Mouse (Mus musculus): Measurements from ENCODE around the gene Apon.
A peak's percentile ranks its signal among the peaks of the same experiment; 100 is the strongest.
"Not testable (repeated sequence)": the region's sequence is repeated elsewhere in the genome, so short reads cannot be mapped to it uniquely, and the experiment has no call there.

Gene Apon

DNA sequence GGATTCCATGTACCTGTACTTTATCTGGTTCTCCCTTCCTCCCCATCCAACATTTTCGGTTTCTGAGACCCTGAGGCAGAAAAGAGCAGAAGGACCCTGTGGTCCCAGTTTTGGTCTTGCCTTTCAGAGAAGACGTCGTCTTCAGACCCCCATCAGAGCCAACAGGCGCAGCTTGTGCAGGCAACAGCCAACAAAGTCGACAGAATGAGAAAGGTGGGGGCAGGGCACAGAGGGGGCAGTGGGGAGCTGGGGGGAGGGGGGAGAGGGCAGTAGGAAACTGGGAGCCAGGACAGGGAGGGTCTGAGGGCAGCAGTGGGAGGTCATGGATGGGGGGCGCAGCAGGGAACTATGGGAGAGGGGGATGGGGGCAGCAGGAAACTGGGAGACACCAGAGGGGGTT is 24.3 kb downstream of the Apon start:
- DNase-seq, result no peak

DNA sequence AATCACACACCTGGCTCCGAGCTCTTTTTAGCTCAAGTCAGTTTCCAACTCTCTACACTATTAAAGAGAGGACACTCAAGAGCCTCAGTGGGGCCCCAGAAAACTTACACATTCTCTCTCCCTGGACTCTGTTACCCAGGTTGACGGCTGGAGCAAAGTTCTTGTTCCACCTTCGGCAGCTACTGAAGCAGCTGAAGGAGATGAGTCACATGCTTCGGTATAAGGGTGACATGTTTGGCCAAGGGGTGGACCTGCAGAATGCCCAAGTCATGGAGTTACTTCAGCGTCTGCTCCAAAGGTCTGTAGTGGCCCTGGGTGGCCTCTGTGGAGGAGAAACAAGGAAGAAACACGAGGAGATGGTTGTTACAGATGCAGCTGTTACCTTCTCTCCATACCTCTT is 27.0 kb downstream of the Apon start:
- peak; percentile 23 for DNase-seq

GRCm38 (mm10) chr10:128281682-128282081 is 27.8 kb downstream of the Apon start:
- no peak for DNase-seq

DNA sequence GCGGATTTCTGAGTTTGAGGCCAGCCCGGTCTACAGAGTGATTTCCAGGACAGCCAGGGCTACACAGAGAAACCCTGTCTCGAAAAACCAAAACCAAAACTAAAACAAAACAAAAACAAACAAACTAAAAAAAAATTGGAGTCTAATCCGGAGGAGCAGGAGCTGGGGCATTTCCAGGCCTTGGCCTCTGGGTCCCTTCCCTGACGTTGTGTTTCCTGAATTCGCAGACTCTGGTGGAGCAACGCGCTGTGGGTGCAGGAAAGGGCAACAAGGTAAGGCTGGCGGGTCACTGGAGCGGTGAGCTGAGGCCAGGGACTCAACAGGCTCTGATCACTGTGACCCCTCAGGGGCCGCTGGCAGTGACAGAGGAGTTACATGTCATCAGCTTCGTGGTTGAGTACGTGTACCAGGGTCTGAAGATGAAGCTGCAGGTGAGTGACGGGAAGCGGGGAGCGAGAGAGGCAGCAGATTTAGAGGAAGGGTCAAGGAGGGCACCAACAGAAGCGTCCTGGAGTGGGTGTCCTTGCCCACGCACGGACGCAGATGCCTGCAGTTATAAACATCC is 29.1 kb downstream of the Apon start:
- peak; percentile 14 for DNase-seq

DNA sequence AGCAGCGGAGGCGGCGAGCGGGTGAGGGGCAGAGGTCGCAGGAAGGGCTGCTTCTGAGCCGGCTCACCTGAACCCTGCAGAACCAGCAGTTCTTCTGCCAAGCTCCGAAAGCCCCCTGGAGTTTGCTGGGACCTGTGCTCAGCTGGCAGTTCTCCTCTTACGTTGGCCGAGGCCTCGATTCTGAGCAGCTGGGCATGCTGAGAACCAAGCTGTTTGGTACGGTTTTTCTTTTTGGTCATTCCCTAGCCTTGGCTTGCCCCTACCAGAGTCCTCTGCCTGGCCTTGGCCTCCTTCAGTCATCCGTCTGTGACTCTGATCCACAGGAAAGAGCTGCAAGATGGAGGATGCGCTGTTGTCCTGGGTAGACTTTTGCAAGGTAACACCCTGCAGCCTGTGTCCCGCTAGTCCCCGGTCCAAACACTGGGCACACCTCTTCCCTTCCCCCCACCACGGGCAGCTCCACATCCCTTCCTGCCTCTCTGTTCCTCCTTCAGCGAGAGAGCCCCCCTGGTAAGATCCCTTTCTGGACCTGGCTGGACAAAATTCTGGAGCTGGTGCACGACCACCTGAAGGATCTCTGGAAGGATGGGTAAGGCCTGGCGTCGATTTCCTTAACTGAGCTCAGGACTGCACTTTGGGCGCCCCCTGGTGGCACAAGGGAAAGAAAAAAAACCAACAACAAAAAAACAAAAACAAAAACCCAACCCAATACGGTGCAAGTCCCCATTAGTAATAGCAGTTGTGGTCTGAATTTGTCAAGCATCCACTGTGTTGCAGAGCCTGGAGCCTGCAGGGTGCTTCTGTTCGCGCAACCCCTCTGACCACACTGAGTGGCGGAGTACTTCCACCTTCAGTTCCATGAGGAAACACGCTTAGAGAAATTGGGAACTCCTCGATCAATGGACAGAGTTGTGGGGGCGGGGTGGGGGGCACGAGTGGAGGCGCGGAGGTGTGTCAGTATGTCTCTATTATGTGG is 30.0 kb downstream of the Apon start:
- DNase-seq, result peak; percentile 81

- DNase-seq, result not testable (repeated sequence)
These were observed 36.7 kb downstream of the Apon start for GRCm38 (mm10) chr10:128290594-128290993.

DNA sequence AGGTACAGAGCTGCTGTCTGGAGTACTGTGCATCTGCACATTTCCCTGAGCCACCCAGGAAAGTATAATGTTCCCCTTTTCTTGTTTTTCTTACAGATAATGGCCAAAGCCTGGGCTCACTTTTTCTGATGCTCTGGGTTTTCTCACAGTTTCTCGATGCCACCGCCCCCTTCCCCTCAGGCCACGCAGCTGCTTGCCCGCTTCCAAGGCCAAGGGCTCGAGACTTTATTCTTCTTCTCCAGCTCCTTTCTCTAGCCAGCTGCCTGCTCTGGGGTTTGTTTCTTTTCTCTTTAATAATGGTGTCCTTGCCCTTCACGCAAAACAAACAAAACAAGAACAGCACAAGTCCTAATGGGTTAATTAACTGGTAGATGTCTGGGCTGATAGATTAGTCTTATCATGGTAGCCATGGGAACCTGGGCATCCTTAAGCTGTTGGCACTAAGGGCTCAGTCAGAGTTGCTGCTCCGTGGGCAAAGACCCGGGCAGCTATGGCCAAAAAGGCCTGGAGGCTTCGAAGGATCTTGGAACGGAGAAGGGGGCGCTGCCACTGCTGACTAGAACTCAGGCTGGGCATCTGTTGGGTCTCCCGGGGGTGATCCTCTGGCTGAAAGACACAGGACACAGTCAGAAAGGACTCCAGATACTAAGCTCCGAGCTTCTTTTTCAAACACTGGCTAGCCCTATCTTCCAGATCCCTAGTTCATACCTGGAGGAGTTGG is 42.6 kb downstream of the Apon start:
- no peak for DNase-seq

DNA sequence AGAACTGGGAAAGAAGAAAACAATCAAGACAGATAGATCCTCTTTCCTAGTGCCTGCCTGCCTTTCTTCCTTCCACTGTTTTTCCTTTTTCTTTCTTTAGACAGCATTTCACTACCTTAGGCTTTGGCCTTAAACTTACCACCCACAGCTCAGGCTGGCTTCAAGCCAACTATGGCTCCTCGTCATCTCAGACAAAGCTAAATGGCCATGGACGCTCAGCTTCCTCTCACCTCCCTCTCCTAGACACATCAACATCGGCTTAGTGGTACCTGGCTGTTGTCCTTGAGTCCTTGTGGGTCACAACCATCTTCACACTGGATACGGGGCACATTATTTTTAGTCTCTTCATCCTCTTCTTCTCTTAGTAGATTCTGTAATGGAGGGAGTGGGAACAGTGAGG is 43.3 kb downstream of the Apon start:
- DNase-seq, result no peak

- DNase-seq, result no peak
These were observed 43.7 kb downstream of the Apon start for GRCm38 (mm10) chr10:128297622-128298021.

DNA sequence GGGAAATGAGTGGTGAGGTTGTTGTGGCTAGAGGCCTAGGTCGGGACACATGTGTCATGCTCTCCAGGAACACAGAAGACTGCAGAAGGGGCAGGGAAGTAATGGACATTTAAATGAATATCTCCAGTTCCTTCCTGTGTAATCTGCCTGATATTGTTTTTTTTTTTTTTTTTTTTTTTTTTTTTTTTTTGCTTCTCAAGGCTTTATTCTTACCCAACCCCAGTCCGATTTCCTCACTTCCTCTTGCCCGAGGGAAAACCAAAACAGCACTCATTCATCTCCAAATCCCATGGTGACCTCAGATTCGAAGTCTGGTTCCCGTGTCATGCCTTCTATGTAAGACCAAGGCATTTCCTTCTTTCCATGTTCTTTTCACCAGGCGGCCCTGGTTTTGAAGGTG is 44.3 kb downstream of the Apon start:
- DNase-seq, result no peak

DNA sequence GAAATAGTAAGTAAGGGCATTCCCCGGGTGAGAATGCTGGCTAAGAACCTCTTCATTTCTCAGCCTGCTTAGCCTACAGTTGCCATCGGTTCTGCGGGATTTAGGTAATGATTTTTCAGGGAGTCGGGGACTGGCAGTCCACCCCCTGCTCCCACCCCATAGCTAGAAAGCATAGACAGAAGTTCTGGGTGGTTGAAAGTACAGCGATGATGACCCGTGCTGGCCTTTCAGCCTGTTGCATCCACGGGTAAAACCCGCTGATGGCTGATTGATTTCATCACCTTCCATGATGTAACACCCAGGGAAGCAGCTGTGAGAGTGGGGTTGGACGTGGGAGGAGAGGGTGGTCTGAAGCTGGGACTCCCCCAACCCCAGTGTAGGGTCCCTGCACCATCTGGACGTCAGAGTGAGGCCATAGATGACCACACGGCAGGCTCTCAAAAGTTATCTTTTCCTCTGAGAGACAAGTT is 44.8 kb downstream of the Apon start, which contains the start of gene Il23a:
TSS of gene Il23a (minus strand) at position 51 of the 470 bp plus-strand sequence.
- DNase-seq, result no peak

DNA sequence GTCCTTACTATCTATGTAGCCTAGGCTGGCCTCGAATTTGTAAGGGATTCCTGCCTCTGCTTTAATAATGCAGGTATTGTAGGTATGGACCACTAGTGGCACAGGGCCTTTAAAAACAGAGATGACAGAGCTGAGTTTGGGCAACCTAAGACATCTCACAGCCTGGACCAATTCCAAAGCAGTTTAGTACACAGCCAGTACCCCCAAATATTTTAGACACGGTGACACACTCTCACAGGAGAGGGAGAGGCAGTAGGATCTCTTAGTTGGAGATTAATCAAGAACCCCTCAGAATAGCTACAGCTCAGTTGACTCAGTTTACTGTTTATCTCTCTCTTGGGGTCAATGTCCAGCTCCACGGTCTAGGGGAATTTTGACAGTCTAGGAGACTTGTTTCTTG is 48.5 kb downstream of the Apon start:
- DNase-seq, result no peak

DNA sequence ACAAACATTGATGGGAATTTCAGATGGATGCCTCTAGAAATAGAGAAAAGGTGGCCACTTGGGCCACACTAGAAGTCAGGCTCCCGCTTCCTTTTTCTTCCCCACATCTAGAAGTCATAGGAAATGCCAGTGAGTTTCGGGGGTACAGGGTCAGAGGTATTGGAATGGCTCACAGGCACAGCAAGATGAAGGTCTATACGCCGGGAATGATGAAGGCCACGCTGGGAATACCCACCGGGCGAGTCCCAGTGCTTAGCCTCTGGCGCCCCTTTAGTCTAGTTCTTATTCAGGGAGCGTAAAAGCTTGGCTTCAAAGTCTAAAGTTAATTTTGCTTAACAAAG is 48.9 kb downstream of the Apon start:
- no peak for DNase-seq

- peak; percentile 100 for DNase-seq
These were observed 49.5 kb downstream of the Apon start, which contains the start of gene Pan2 for GRCm38 (mm10) chr10:128303126-128304021. TSS of gene Pan2 (plus strand) at chr10:128303335.
